Mouse (Mus musculus) ovary, adult 10 weeks (tissue): Measurements from ENCODE around the gene Rai2. TPM values are rescaled to one million over a fixed set of nuclear protein-coding genes. Genes with fewer than 3 reads are reported as not detected.

ENCODE experiments used
- polyA plus RNA-seq: library from polyadenylated mRNA; stranded (reverse); fragments of 350-450 nt; fragmentation: Illumina TruSeq; extraction: RNeasy Lipid Tissue Mini Kit (QIAGEN cat#74804); gene quantifications from one replicate; pipeline ENCODE4 v1.2.3, GENCODE M21; 2014

The Rai2 gene
- 38.6 TPM for polyA plus RNA-seq

DNA sequence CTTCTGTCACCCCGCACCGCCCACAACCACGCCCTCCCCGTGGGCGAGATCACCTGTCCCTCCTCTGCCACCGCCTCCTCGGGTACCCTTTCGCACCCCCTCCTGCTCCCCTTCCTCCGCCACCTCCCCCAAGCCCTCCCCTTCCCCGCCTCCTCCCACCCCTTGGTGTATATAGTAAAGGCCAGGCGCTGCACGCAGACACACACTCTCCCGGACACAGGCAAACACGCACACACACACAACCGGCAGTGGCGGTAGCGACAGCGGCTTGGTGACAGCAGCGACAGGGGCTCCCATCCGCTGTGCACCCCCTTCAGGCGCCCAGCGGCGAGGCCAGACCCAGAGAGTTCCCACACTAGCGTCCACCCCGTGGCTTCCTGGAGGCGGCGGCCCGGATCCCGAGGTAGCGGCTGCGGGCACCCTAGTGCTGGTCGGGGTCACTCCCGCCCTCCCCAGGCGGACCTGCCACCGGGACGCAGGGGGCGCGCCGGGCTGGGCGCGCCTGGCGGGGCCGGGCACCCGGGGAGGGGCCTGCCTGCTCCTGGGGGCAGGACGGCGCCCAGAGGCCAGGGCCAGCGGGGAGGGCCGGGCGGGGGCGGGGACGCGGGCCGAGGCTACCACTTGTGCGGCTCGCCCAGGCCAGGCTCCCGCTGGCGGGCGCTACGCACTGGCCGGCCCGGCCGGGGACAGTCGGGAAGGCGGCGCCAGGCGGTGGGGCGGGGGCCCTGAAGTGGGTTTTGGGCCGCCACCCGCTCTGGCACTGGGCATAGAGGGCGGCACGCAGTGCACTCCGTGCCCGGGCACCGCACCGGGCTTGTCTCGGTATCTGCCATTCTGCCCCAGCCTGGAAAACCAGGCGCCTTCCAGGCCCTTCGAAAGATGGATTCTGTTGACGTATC, at the start of gene Rai2:
Gene Rai2, plus strand, starts transcription at position 205 of the 899 bp plus-strand sequence.

